Mouse (Mus musculus) embryonic facial prominence, embryonic 12.5 days (tissue): ENCODE measurements around the gene Pcnx2. TPM values are rescaled to one million over a fixed set of nuclear protein-coding genes. Genes with fewer than 3 reads are reported as not detected.
A peak's percentile ranks its signal among the peaks of the same experiment; 100 is the strongest.

ENCODE experiments used
- ATAC-seq: fragments of 200-750 bp; cut with Nextera tagmentation; 2 replicates; pipeline ENCODE4 v1.8.0; 2017; ENCODE audit not compliant: insufficient number of reproducible peaks, insufficient read depth, low FRiP score, low TSS enrichment
- H3K27ac ChIP-seq: fragments of 300-500 bp; sonication (generic); 2 replicates; pipeline ENCODE4 v1.5.1; 2016; ENCODE audit warnings: mild to moderate bottlenecking
- H3K27me3 ChIP-seq: fragments of 300-500 bp; sonication (generic); 2 replicates; pipeline ENCODE4 v1.6.1; 2016; ENCODE audit warnings: mild to moderate bottlenecking, moderate library complexity
- H3K36me3 ChIP-seq: fragments of 300-500 bp; sonication (generic); 2 replicates; pipeline ENCODE4 v1.6.1; 2016; ENCODE audit warnings: mild to moderate bottlenecking
- H3K4me1 ChIP-seq: fragments of 300-500 bp; sonication (generic); 2 replicates; pipeline ENCODE4 v1.6.1; 2016
- H3K4me2 ChIP-seq: fragments of 300-500 bp; sonication (generic); replicated peaks from 2 replicates; pipeline ENCODE4 v1.6.1; 2016; ENCODE audit warnings: mild to moderate bottlenecking, moderate library complexity
- H3K4me3 ChIP-seq: fragments of 300-500 bp; sonication (generic); 2 replicates; pipeline ENCODE4 v1.5.1; 2016; ENCODE audit warnings: mild to moderate bottlenecking
- H3K9ac ChIP-seq: fragments of 300-500 bp; sonication (generic); 2 replicates; pipeline ENCODE4 v1.6.1; 2016; ENCODE audit warnings: mild to moderate bottlenecking, moderate library complexity
- H3K9me3 ChIP-seq: fragments of 300-500 bp; sonication (generic); 2 replicates; pipeline ENCODE4 v1.6.1; 2016; ENCODE audit warnings: mild to moderate bottlenecking, moderate library complexity
- WGBS: fragments of 180-500 bp; shearing (Covaris S2); methylation state at CpG from one replicate; pipeline ENCODE4 v1.1.7; 2016; 5-methylcytosine and 5-hydroxymethylcytosine counted together
- polyA plus RNA-seq: library from polyadenylated mRNA; unstranded; fragments of >200 nt; fragmentation: Nextera tagmentation; extraction: Ambion mirVana; gene quantifications from 2 replicates; pipeline ENCODE4 v1.2.1, GENCODE M21; 2016

Pcnx2 gene
- polyA plus RNA-seq, 1 experiment from 2014 or later: 0.29 TPM

- 69% methylated on average over 10 of the region's 10 CpGs for WGBS
- Histone ChIP-seq H3K27me3 (peaks cover 23% of the 10 kb centered on the region), H3K36me3 (no peaks in the 10 kb centered on the region), H3K4me3 (no peak overlapping the region), H3K27ac (no peak overlapping the region), H3K9me3 (no peaks in the 10 kb centered on the region), H3K4me1 (peaks cover 7% of the 10 kb centered on the region; the same call in 1 of the 2 replicates), H3K9ac (no peak overlapping the region), H3K4me2 (no peak overlapping the region)
- no peak for ATAC-seq
Measured at GRCm38 (mm10) chr8:125917013-125917412, 18.9 kb upstream of the Pcnx2 start.

- Histone ChIP-seq H3K36me3 (no peaks in the 10 kb centered on the region), H3K27ac (no peak overlapping the region), H3K9ac (no peak overlapping the region), H3K4me3 (no peak overlapping the region), H3K27me3 (peaks cover 49% of the 10 kb centered on the region), H3K4me1 (peaks cover 12% of the 10 kb centered on the region; the same call in 1 of the 2 replicates), H3K4me2 (no peak overlapping the region), H3K9me3 (no peaks in the 10 kb centered on the region)
- no peak for ATAC-seq
- WGBS: 89% methylated on average over 9 of the region's 9 CpGs
Measured at GRCm38 (mm10) chr8:125914386-125914785, 16.3 kb upstream of the Pcnx2 start.

GRCm38 (mm10) chr8:125913206-125913605, 15.1 kb upstream of the Pcnx2 start:
- no peak overlapping the region for H3K4me3 ChIP-seq
- WGBS: 81% methylated on average over 4 of the region's 4 CpGs
- H3K4me1 ChIP-seq: peaks cover 12% of the 10 kb centered on the region; the same call in 1 of the 2 replicates
- no peak for ATAC-seq
- peaks cover 61% of the 10 kb centered on the region for H3K27me3 ChIP-seq
- H3K9ac ChIP-seq: no peak overlapping the region
- no peak overlapping the region for H3K4me2 ChIP-seq
- H3K27ac ChIP-seq: no peak overlapping the region
- H3K36me3 ChIP-seq: no peaks in the 10 kb centered on the region
- no peaks in the 10 kb centered on the region for H3K9me3 ChIP-seq

GRCm38 (mm10) chr8:125911229-125911580, 13.1 kb upstream of the Pcnx2 start:
- Histone ChIP-seq H3K27ac (no peak overlapping the region), H3K36me3 (no peaks in the 10 kb centered on the region), H3K9ac (peak overlapping the region; percentile 51), H3K4me3 (peak overlapping the region; percentile 58), H3K27me3 (peaks cover 69% of the 10 kb centered on the region), H3K4me2 (peak overlapping the region; percentile 100), H3K4me1 (peaks cover 12% of the 10 kb centered on the region; the same call in 1 of the 2 replicates), H3K9me3 (no peaks in the 10 kb centered on the region)
- no peak for ATAC-seq
- 2% methylated on average over 31 of the region's 31 CpGs for WGBS

- ATAC-seq: peak; percentile 31; the same call in 1 of the 2 replicates
- Histone ChIP-seq H3K9me3 (no peaks in the 10 kb centered on the region), H3K27me3 (peaks cover 75% of the 10 kb centered on the region), H3K4me2 (peak within 1 kb of the TSS; percentile 100), H3K27ac (no peak within 1 kb of the TSS), H3K4me1 (peaks cover 12% of the 10 kb centered on the region; the same call in 1 of the 2 replicates), H3K9ac (peak within 1 kb of the TSS; percentile 51), H3K36me3 (no peaks in the 10 kb centered on the region), H3K4me3 (peak within 1 kb of the TSS; percentile 58)
- WGBS: under 1% methylated on average over 84 of the region's 93 CpGs
Measured at GRCm38 (mm10) chr8:125910365-125911228, 12.5 kb upstream of the Pcnx2 start, which contains the start of gene Map3k21. Gene Map3k21, plus strand, starts transcription at chr8:125910450.

- no peaks in the 10 kb centered on the region for H3K9me3 ChIP-seq
- 4% methylated on average over 30 of the region's 30 CpGs for WGBS
- H3K27me3 ChIP-seq: peaks cover 69% of the 10 kb centered on the region
- H3K9ac ChIP-seq: 0 out of 2 replicates have a peak overlapping the region, but pooled peaks have one; percentile 51
- H3K36me3 ChIP-seq: no peaks in the 10 kb centered on the region
- H3K4me3 ChIP-seq: peak overlapping the region; percentile 58
- H3K4me1 ChIP-seq: peaks cover 12% of the 10 kb centered on the region; the same call in 1 of the 2 replicates
- no peak overlapping the region for H3K27ac ChIP-seq
- ATAC-seq: no peak
- H3K4me2 ChIP-seq: peak overlapping the region; percentile 100
Measured at GRCm38 (mm10) chr8:125909661-125910364, 11.7 kb upstream of the Pcnx2 start.

- Histone ChIP-seq H3K4me2 (no peak overlapping the region), H3K4me1 (peaks cover 17% of the 10 kb centered on the region), H3K9ac (no peak overlapping the region), H3K27ac (no peak overlapping the region), H3K9me3 (no peaks in the 10 kb centered on the region), H3K36me3 (no peaks in the 10 kb centered on the region), H3K4me3 (no peak overlapping the region), H3K27me3 (peaks cover 58% of the 10 kb centered on the region)
- ATAC-seq: no peak
- 71% methylated on average over 2 of the region's 2 CpGs for WGBS
Measured at GRCm38 (mm10) chr8:125907311-125907710, 9.2 kb upstream of the Pcnx2 start.

- Histone ChIP-seq H3K4me2 (no peak overlapping the region), H3K4me1 (peaks cover 10% of the 10 kb centered on the region), H3K27me3 (peaks cover 38% of the 10 kb centered on the region), H3K9ac (no peak overlapping the region), H3K36me3 (no peaks in the 10 kb centered on the region), H3K4me3 (no peak overlapping the region), H3K9me3 (no peaks in the 10 kb centered on the region), H3K27ac (no peak overlapping the region)
- no peak for ATAC-seq
- WGBS: 60% methylated on average over 2 of the region's 2 CpGs
Measured at GRCm38 (mm10) chr8:125905341-125905740, 7.2 kb upstream of the Pcnx2 start.

GRCm38 (mm10) chr8:125902521-125902920, 4.4 kb upstream of the Pcnx2 start:
- 24% methylated on average over 3 of the region's 3 CpGs for WGBS
- no peaks in the 10 kb centered on the region for H3K9me3 ChIP-seq
- peaks cover 26% of the 10 kb centered on the region for H3K27me3 ChIP-seq
- H3K4me1 ChIP-seq: peaks cover 12% of the 10 kb centered on the region
- H3K4me3 ChIP-seq: no peak overlapping the region
- H3K27ac ChIP-seq: 0 out of 2 replicates have a peak overlapping the region, but pooled peaks have one; percentile 51
- no peaks in the 10 kb centered on the region for H3K36me3 ChIP-seq
- ATAC-seq: no peak; the same call in 1 of the 2 replicates
- no peak overlapping the region for H3K4me2 ChIP-seq
- H3K9ac ChIP-seq: no peak overlapping the region

- WGBS: 20% methylated on average over 2 of the region's 2 CpGs
- H3K4me2 ChIP-seq: no peak overlapping the region
- no peaks in the 10 kb centered on the region for H3K36me3 ChIP-seq
- ATAC-seq: no peak
- H3K27ac ChIP-seq: no peak overlapping the region
- H3K4me1 ChIP-seq: peaks cover 12% of the 10 kb centered on the region
- no peaks in the 10 kb centered on the region for H3K9me3 ChIP-seq
- H3K9ac ChIP-seq: no peak overlapping the region
- H3K4me3 ChIP-seq: no peak overlapping the region
- H3K27me3 ChIP-seq: peaks cover 36% of the 10 kb centered on the region
Measured at GRCm38 (mm10) chr8:125901167-125901566, 3.0 kb upstream of the Pcnx2 start.

GRCm38 (mm10) chr8:125898899-125899298, 782 bp upstream of the Pcnx2 start:
- under 1% methylated on average over 6 of the region's 6 CpGs for WGBS
- Histone ChIP-seq H3K4me3 (no peak overlapping the region), H3K27me3 (peaks cover 34% of the 10 kb centered on the region), H3K9me3 (no peaks in the 10 kb centered on the region), H3K27ac (no peak overlapping the region), H3K4me2 (no peak overlapping the region), H3K4me1 (peaks cover 12% of the 10 kb centered on the region), H3K36me3 (no peaks in the 10 kb centered on the region), H3K9ac (no peak overlapping the region)
- ATAC-seq: no peak
